Mouse (Mus musculus): ENCODE measurements around the gene Ushbp1. TPM values are rescaled to one million over a fixed set of nuclear protein-coding genes. Genes with fewer than 3 reads are reported as not detected.

Ushbp1 gene
- polyA plus RNA-seq, 1 experiment from 2014 or later, result 8.8 TPM

DNA sequence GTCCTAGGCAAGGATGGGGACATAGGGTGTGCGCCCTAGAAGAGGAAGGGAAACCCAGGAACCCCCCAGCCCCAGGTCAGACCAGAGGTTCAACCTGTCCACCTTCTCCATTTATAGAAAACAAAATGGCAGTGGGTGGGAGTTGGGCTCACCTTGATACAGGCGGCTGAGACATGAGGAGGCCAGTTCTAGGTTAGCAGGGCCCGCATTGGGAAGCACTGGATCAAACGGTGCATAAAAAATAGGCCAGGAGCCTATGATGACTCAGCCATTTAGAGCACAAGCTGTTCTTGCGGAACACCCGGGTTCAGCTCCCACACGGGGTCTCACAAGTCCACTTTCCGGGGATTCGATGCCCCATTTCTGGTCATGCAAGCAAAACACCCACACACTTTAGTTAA is 9.3 kb upstream of the Ushbp1 start:
- Histone ChIP-seq H3K4me1 (replicated peaks) (peaks cover 34% of the 10 kb centered on the region), H3K27ac (no peak overlapping the region), H3K27me3 (replicated peaks) (no peaks in the 10 kb centered on the region), H3K9ac (no peak overlapping the region), H3K9me3 (no peaks in the 10 kb centered on the region), H3K4me3 (replicated peaks) (peak overlapping the region; percentile 55), H3K4me2 (replicated peaks) (peak overlapping the region; percentile 80), H3K36me3 (peaks cover 19% of the 10 kb centered on the region)
- 85% methylated on average over 9 of the region's 9 CpGs for WGBS
- ATAC-seq, result no peak

DNA sequence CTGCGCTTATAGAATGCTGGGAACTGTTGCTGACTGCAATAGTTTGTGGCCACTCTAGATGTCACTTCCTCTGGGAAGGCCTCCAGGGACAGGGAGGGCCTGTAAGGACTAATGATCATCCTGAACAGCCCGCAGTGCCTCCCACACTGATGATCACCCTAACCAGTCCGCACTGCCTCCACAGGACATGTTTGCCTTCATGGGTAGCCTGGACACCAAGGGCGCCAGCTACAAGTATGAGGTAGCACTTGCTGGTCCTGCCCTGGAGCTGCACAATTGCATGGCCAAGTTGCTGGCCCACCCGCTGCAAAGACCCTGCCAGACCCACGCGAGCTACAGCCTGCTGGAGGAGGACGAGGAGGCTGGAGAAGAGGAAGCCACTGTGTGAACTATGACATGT is 8.4 kb upstream of the Ushbp1 start:
- no peak for ATAC-seq
- no peaks in the 10 kb centered on the region for H3K9me3 ChIP-seq
- H3K9ac ChIP-seq, result no peak overlapping the region
- H3K27me3 ChIP-seq (replicated peaks), result no peaks in the 10 kb centered on the region
- no peak overlapping the region for H3K4me2 ChIP-seq (replicated peaks)
- peaks cover 34% of the 10 kb centered on the region for H3K4me1 ChIP-seq (replicated peaks)
- H3K27ac ChIP-seq, result peak overlapping the region; percentile 66
- 90% methylated on average over 8 of the region's 8 CpGs for WGBS
- no peak overlapping the region for H3K4me3 ChIP-seq (replicated peaks)
- H3K36me3 ChIP-seq, result peaks cover 23% of the 10 kb centered on the region

DNA sequence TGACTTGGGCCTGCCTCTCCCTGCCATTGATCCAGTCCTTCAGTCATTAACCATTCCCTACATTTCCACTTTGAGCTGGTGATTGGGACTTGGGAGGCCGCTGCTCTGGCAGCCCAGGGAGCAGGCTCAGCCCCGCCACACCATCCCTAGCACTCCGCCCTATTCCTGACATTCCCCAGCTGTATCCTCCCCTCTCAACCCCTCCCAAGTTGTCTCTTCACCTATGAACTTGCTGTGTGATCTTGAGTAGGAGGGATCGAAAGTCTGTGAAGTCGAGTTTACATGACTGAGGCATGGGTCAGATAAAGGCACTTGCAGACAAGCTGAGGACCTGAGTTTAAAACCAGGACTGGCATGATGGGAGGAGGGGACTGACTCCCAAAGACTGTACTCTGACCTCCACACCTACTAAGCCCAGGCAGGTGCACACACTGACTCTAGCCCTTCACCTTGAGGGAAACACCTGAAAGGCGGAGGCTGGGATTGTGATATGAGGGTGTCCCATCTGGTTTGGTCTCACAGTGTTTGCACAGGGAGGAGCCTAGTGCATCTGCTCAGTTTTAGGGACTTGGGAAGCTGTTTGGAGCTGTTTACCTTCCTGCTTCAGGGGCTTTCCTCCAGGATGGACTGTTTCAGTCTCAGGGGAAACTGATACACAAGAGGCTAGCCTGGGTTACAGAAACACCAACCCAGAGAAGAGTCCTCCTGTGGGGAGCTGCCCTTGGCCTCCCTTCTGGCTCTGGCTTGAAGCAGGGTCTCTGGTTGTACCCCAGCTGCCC is 7.7 kb upstream of the Ushbp1 start:
- H3K4me1 ChIP-seq (replicated peaks), result peaks cover 34% of the 10 kb centered on the region
- H3K27ac ChIP-seq, result peak overlapping the region; percentile 66
- H3K4me2 ChIP-seq (replicated peaks), result no peak overlapping the region
- H3K4me3 ChIP-seq (replicated peaks), result no peak overlapping the region
- ATAC-seq, result peak; percentile 67
- 53% methylated on average over 6 of the region's 6 CpGs for WGBS
- H3K27me3 ChIP-seq (replicated peaks), result no peaks in the 10 kb centered on the region
- no peaks in the 10 kb centered on the region for H3K9me3 ChIP-seq
- no peak overlapping the region for H3K9ac ChIP-seq
- peaks cover 21% of the 10 kb centered on the region for H3K36me3 ChIP-seq

DNA sequence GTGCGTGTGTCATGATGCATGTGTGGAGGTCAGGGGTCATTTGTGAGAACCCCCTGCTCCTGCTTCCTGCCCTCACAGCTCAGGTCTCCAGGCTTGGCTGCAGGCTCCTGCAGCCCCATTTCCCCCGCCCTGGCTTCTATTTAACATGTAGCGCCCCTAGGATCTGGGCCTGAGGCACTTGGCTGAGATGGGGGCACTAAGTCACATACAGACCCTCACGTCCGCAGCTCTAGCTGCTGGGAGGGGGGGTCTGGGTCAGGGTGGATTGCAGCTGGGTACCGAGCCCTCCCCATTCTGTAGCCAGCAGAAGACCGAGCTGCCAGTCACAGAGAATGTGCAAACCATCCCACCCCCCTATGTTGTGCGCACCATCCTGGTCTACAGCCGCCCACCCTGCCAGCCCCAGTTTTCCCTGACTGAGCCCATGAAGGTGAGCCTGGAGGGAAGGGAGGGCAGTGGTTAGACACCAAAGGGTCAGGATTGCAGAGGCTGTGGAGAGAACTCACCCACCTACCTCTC is 6.9 kb upstream of the Ushbp1 start:
- Histone ChIP-seq H3K4me1 (replicated peaks) (peaks cover 34% of the 10 kb centered on the region), H3K27me3 (replicated peaks) (no peaks in the 10 kb centered on the region), H3K4me3 (replicated peaks) (no peak overlapping the region), H3K9me3 (no peaks in the 10 kb centered on the region), H3K27ac (no peak overlapping the region; the same call in 1 of the 2 replicates), H3K4me2 (replicated peaks) (no peak overlapping the region), H3K9ac (no peak overlapping the region), H3K36me3 (peaks cover 14% of the 10 kb centered on the region)
- ATAC-seq, result no peak
- WGBS, result 88% methylated on average over 9 of the region's 9 CpGs

DNA sequence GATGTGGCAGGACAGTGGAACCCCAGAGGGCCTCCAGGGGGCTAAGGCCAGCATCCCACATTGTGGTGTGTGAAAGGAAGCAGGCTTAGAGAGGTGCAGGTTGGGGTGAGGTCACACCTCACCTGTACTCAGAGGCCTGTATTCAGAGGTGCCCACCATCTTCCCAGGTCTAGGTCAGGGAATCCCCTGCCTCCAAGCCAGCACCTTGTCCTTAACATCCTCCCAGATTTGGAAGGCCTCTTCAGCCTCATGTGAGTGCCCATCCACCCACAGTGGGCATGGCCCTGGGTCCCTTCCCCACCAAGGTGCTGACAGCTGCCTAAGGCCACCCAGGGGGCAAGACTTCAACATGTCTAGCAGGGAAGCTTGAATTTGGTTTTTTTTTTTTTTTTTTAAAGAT is 5.9 kb upstream of the Ushbp1 start:
- no peak overlapping the region for H3K4me2 ChIP-seq (replicated peaks)
- no peak overlapping the region for H3K9ac ChIP-seq
- no peak for ATAC-seq
- no peaks in the 10 kb centered on the region for H3K27me3 ChIP-seq (replicated peaks)
- no peak overlapping the region for H3K4me3 ChIP-seq (replicated peaks)
- H3K9me3 ChIP-seq, result no peaks in the 10 kb centered on the region
- peaks cover 11% of the 10 kb centered on the region for H3K36me3 ChIP-seq
- no peak overlapping the region for H3K27ac ChIP-seq
- peaks cover 28% of the 10 kb centered on the region for H3K4me1 ChIP-seq (replicated peaks)

DNA sequence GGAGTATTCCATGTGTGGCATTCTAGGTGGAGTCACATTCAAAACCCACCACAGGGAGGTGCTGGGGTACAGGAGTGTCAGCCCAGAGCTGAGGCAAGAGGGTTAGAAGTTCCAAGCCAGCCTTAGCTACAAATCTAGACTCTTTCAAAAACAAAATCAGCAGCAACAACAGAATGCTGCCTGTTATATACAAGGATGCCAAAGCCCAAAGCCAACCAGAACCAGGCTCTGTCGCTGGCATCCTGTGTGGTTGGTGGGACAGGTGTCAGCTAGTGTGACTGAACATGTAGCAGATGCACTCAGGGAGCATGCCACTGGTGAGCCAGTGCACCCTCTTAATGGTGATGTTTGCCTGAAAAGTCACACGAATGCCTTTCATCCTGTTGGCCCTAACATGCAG is 5.2 kb upstream of the Ushbp1 start:
- Histone ChIP-seq H3K4me1 (replicated peaks) (peaks cover 26% of the 10 kb centered on the region), H3K27ac (no peak overlapping the region), H3K4me3 (replicated peaks) (no peak overlapping the region), H3K4me2 (replicated peaks) (no peak overlapping the region), H3K27me3 (replicated peaks) (no peaks in the 10 kb centered on the region), H3K9ac (no peak overlapping the region), H3K9me3 (no peaks in the 10 kb centered on the region), H3K36me3 (peaks cover 11% of the 10 kb centered on the region)
- 90% methylated on average over 2 of the region's 2 CpGs for WGBS
- no peak for ATAC-seq

DNA sequence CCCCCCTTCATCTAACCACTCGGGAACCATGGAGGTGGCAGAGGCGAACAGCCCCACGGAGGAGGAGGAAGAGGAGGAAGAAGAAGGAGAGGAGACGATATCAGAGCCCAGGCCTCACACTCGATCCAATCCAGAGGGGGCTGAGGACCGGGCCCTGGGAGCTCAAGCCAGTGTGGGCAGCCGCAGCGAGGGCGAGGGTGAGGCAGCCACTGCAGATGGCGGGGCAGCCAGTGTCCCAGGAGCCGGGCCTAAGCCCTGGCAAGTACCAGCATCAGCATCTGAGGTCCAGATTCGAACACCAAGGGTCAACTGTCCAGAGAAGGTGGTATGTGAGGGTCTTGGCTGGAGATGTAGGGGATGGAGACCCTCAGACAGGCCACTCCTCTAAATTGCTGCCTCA is 2.1 kb upstream of the Ushbp1 start:
- H3K9me3 ChIP-seq, result no peaks in the 10 kb centered on the region
- H3K27me3 ChIP-seq (replicated peaks), result no peaks in the 10 kb centered on the region
- H3K27ac ChIP-seq, result no peak overlapping the region
- 87% methylated on average over 12 of the region's 12 CpGs for WGBS
- H3K4me2 ChIP-seq (replicated peaks), result peak overlapping the region; percentile 85
- H3K36me3 ChIP-seq, result peaks cover 11% of the 10 kb centered on the region
- peak overlapping the region; percentile 70 for H3K9ac ChIP-seq
- H3K4me1 ChIP-seq (replicated peaks), result peaks cover 12% of the 10 kb centered on the region
- ATAC-seq, result no peak
- peak overlapping the region; percentile 75 for H3K4me3 ChIP-seq (replicated peaks)

DNA sequence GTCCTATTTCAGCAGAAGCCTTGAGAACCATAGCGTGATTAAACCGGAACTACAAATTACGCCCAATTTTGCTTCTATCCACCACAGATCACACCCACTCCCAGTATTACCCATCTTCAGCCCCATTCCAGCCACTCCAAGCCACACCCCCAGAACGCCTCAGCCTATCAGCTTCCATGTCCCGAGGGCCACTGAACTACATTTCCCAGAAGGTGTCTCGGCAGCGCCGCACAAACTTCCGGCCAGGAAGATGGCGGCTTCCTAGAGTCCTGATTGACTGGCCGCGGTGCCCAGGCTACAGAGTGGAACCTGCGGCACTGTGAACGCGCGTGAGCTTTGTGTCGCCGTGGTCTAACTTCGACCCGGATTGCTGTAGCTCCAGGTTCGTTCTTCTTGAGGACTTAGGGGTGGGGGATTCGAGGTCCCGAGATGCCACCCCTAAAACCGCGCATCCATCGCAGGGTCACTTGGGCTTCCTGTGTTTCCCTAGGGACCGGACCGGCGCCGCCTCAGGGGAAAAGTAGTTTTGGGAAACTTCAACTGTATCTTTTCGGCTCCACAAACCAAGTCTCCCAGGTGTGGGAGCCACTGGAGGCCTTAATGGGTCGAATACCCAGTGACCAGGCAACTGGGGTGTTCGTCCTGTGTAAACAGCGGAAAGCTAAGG is 1.2 kb upstream of the Ushbp1 start, which contains the start of gene Babam1:
TSS of gene Babam1 (plus strand) at position 223 of the 667 bp plus-strand sequence.
- peak within 1 kb of the TSS; percentile 85 for H3K4me2 ChIP-seq (replicated peaks)
- peaks cover 10% of the 10 kb centered on the region for H3K4me1 ChIP-seq (replicated peaks)
- H3K27ac ChIP-seq, result 0 out of 2 replicates have a peak within 1 kb of the TSS, but pooled peaks have one; percentile 6
- H3K4me3 ChIP-seq (replicated peaks), result peak within 1 kb of the TSS; percentile 75
- no peaks in the 10 kb centered on the region for H3K27me3 ChIP-seq (replicated peaks)
- H3K36me3 ChIP-seq, result peaks cover 11% of the 10 kb centered on the region
- peak within 1 kb of the TSS; percentile 70 for H3K9ac ChIP-seq
- no peaks in the 10 kb centered on the region for H3K9me3 ChIP-seq
- peak; percentile 98 for ATAC-seq
- under 1% methylated on average over 34 of the region's 34 CpGs for WGBS

DNA sequence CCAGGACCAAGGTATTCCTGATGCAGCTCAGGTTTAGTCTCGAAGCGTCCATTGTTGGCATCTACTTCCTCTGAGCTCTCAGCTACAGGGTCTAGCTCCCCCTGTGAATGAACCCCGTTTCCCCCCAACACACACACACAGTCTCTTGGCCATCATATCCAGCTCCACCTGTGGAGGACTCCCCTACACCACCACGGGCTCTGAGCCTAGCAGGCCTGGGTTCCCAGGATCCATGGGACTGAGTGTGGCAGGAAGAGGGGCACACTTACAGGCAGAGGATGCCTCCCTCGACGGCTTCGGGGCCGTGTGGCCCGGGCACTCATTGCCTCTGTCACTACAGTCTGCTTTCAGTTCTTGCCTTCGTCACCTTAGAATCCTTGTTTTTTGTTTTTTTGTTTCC is 531 bp downstream of the Ushbp1 start:
- peak overlapping the region; percentile 20; the same call in 1 of the 2 replicates for H3K4me2 ChIP-seq (replicated peaks)
- ATAC-seq, result no peak
- H3K4me3 ChIP-seq (replicated peaks), result no peak overlapping the region
- H3K27ac ChIP-seq, result no peak overlapping the region
- H3K9ac ChIP-seq, result no peak overlapping the region
- H3K36me3 ChIP-seq, result peaks cover 11% of the 10 kb centered on the region
- WGBS, result 81% methylated on average over 10 of the region's 10 CpGs
- H3K9me3 ChIP-seq, result no peaks in the 10 kb centered on the region
- H3K27me3 ChIP-seq (replicated peaks), result no peaks in the 10 kb centered on the region
- H3K4me1 ChIP-seq (replicated peaks), result peaks cover 10% of the 10 kb centered on the region

DNA sequence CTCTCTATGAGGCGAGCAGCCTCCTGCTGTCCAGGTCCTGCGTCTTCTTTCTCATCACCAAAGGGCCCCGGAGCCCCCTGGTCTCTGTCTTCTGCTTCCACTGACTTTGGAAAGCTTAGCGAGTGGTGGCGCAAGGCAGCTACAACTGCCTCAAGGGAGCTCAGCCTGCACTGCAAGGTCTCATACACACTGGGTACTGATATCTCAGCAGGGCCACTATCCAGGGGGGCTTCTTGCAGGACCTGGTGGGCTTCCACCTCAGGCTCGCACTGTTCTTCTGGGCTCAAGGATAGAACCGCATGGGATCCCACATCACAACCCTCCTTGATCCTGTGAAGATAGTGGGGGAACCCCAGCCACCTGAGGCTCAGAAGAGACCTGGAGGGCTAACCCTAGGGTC is 1.1 kb downstream of the Ushbp1 start:
- Histone ChIP-seq H3K27ac (no peak overlapping the region), H3K27me3 (replicated peaks) (no peaks in the 10 kb centered on the region), H3K9me3 (no peaks in the 10 kb centered on the region), H3K9ac (no peak overlapping the region), H3K4me1 (replicated peaks) (peaks cover 10% of the 10 kb centered on the region), H3K36me3 (peaks cover 8% of the 10 kb centered on the region), H3K4me2 (replicated peaks) (peak overlapping the region; percentile 20), H3K4me3 (replicated peaks) (no peak overlapping the region)
- 78% methylated on average over 7 of the region's 7 CpGs for WGBS
- ATAC-seq, result no peak

DNA sequence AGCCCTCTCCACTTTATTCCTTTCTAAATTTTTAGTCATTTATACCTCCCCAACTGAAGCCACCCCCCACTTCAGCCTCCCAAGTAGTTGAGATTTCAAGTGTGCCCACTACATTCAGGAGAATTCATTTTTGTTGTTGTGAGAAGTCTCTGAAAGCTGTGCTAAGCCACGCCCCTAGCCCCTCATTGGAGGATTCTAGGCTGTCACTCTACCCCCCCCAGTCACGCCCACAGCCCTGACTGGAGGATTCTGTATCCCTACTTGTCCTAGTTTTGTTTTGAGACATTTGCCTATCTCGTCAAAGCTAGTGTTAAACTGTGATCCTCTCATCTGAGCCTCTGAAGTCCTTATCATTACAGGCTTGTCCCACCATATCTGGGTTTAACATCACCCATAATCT is 2.7 kb downstream of the Ushbp1 start:
- no peak for ATAC-seq
- no peak overlapping the region for H3K9ac ChIP-seq
- peaks cover 10% of the 10 kb centered on the region for H3K4me1 ChIP-seq (replicated peaks)
- no peaks in the 10 kb centered on the region for H3K36me3 ChIP-seq
- WGBS, result 17% methylated on average over 3 of the region's 3 CpGs
- no peak overlapping the region; the same call in 1 of the 2 replicates for H3K4me2 ChIP-seq (replicated peaks)
- no peak overlapping the region for H3K27ac ChIP-seq
- no peaks in the 10 kb centered on the region for H3K9me3 ChIP-seq
- H3K4me3 ChIP-seq (replicated peaks), result no peak overlapping the region
- no peaks in the 10 kb centered on the region for H3K27me3 ChIP-seq (replicated peaks)

DNA sequence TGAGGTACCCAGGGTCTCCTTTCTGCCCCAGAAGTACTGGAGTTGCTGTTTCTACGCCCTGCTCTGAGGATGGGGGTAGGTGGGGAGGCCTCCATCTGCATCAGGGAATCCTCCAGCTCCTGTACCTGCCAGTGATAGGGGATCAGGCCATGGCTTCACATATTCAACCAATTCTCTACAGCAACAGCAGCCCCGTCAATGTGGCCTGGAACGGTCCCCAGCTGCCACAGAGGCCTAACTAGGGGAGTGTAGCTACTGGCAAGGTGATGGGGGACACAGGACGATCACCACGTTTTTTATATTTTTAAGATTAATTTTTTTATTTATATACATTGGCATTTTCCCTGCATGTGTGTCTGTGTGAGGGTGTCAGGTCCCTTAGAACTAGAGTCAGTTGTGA is 3.2 kb downstream of the Ushbp1 start:
- WGBS, result 82% methylated on average over 5 of the region's 5 CpGs
- Histone ChIP-seq H3K9ac (no peak overlapping the region), H3K9me3 (no peaks in the 10 kb centered on the region), H3K4me2 (replicated peaks) (no peak overlapping the region), H3K4me3 (replicated peaks) (no peak overlapping the region), H3K36me3 (no peaks in the 10 kb centered on the region), H3K4me1 (replicated peaks) (peaks cover 5% of the 10 kb centered on the region), H3K27ac (no peak overlapping the region), H3K27me3 (replicated peaks) (no peaks in the 10 kb centered on the region)
- no peak for ATAC-seq
